Mouse (Mus musculus): ENCODE results near the gene Col24a1. TPM values are rescaled to one million over a fixed set of nuclear protein-coding genes. Genes with fewer than 3 reads are reported as not detected.

The Col24a1 gene
- polyA plus RNA-seq (2015; fragmentation: Nextera tagmentation; extraction: Ambion mirVana) = 0.91 and 1.3 TPM in 2 replicates

GRCm38 (mm10) chr3:145292337-145293134 lies at the start of gene Col24a1:
Gene Col24a1 (plus strand): TSS chr3:145292472.
- Histone ChIP-seq H3K9me3 (no peaks in the 10 kb centered on the region), H3K27me3 (replicated peaks) (peaks cover 10% of the 10 kb centered on the region), H3K36me3 (no peaks in the 10 kb centered on the region), H3K9ac (peak within 1 kb of the TSS; percentile 69), H3K4me1 (peaks cover 21% of the 10 kb centered on the region), H3K4me3 (peak within 1 kb of the TSS; percentile 56), H3K4me2 (peak within 1 kb of the TSS; percentile 94), H3K27ac (replicated peaks) (no peak within 1 kb of the TSS)
- WGBS = under 1% methylated on average over 22 of the region's 22 CpGs
- ATAC-seq (ENCODE audit: extremely low read depth, insufficient number of reproducible peaks, low FRiP score, low TSS enrichment) = no peak

- Histone ChIP-seq H3K4me1 (no peaks in the 10 kb centered on the region), H3K27ac (replicated peaks) (no peak overlapping the region), H3K36me3 (no peaks in the 10 kb centered on the region), H3K27me3 (replicated peaks) (no peaks in the 10 kb centered on the region), H3K4me2 (no peak overlapping the region), H3K4me3 (no peak overlapping the region), H3K9me3 (no peaks in the 10 kb centered on the region), H3K9ac (no peak overlapping the region)
- no peak for ATAC-seq (ENCODE audit: extremely low read depth, insufficient number of reproducible peaks, low FRiP score, low TSS enrichment)
- WGBS = 75% methylated on average over 2 of the region's 2 CpGs
Observed at GRCm38 (mm10) chr3:145248040-145248439, 44.2 kb upstream of the Col24a1 start.

- Histone ChIP-seq H3K9me3 (no peaks in the 10 kb centered on the region), H3K4me2 (no peak overlapping the region), H3K27me3 (replicated peaks) (no peaks in the 10 kb centered on the region), H3K36me3 (no peaks in the 10 kb centered on the region), H3K9ac (no peak overlapping the region), H3K27ac (replicated peaks) (no peak overlapping the region), H3K4me1 (no peaks in the 10 kb centered on the region), H3K4me3 (no peak overlapping the region)
- ATAC-seq (ENCODE audit: extremely low read depth, insufficient number of reproducible peaks, low FRiP score, low TSS enrichment) = no peak
- 73% methylated on average over 5 of the region's 5 CpGs for WGBS
Observed at GRCm38 (mm10) chr3:145253066-145253465, 39.2 kb upstream of the Col24a1 start.

- H3K9ac ChIP-seq = no peak overlapping the region
- H3K9me3 ChIP-seq = no peaks in the 10 kb centered on the region
- H3K27me3 ChIP-seq (replicated peaks) = no peaks in the 10 kb centered on the region
- WGBS = 56% methylated on average over 3 of the region's 3 CpGs
- no peak overlapping the region for H3K4me2 ChIP-seq
- no peaks in the 10 kb centered on the region for H3K36me3 ChIP-seq
- H3K4me3 ChIP-seq = no peak overlapping the region
- no peaks in the 10 kb centered on the region for H3K4me1 ChIP-seq
- no peak for ATAC-seq (ENCODE audit: extremely low read depth, insufficient number of reproducible peaks, low FRiP score, low TSS enrichment)
- no peak overlapping the region for H3K27ac ChIP-seq (replicated peaks)
Observed at GRCm38 (mm10) chr3:145254764-145255396, 37.4 kb upstream of the Col24a1 start.

- no peaks in the 10 kb centered on the region for H3K36me3 ChIP-seq
- H3K4me3 ChIP-seq = no peak overlapping the region
- no peaks in the 10 kb centered on the region for H3K4me1 ChIP-seq
- no peak overlapping the region for H3K27ac ChIP-seq (replicated peaks)
- ATAC-seq (ENCODE audit: extremely low read depth, insufficient number of reproducible peaks, low FRiP score, low TSS enrichment) = no peak
- 77% methylated on average over 7 of the region's 7 CpGs for WGBS
- H3K9me3 ChIP-seq = no peaks in the 10 kb centered on the region
- no peak overlapping the region for H3K4me2 ChIP-seq
- H3K27me3 ChIP-seq (replicated peaks) = no peaks in the 10 kb centered on the region
- no peak overlapping the region for H3K9ac ChIP-seq
Observed at GRCm38 (mm10) chr3:145256647-145257046, 35.6 kb upstream of the Col24a1 start.

- WGBS = 53% methylated on average over 6 of the region's 6 CpGs
- ATAC-seq (ENCODE audit: extremely low read depth, insufficient number of reproducible peaks, low FRiP score, low TSS enrichment) = no peak
Observed at GRCm38 (mm10) chr3:145259678-145260077, 32.6 kb upstream of the Col24a1 start.

GRCm38 (mm10) chr3:145263131-145263530 lies 29.1 kb upstream of the Col24a1 start:
- no peaks in the 10 kb centered on the region for H3K36me3 ChIP-seq
- 56% methylated on average over 4 of the region's 4 CpGs for WGBS
- H3K4me1 ChIP-seq = no peaks in the 10 kb centered on the region
- no peak overlapping the region for H3K27ac ChIP-seq (replicated peaks)
- H3K9me3 ChIP-seq = no peaks in the 10 kb centered on the region
- H3K4me3 ChIP-seq = no peak overlapping the region
- H3K4me2 ChIP-seq = no peak overlapping the region
- no peak for ATAC-seq (ENCODE audit: extremely low read depth, insufficient number of reproducible peaks, low FRiP score, low TSS enrichment)
- no peaks in the 10 kb centered on the region for H3K27me3 ChIP-seq (replicated peaks)
- H3K9ac ChIP-seq = no peak overlapping the region

More at GRCm38 (mm10) chr3:145259678-145260077, 32.6 kb upstream of the Col24a1 start:
- H3K4me3 ChIP-seq = no peak overlapping the region
- no peaks in the 10 kb centered on the region for H3K36me3 ChIP-seq
- H3K4me1 ChIP-seq = no peaks in the 10 kb centered on the region
- no peaks in the 10 kb centered on the region for H3K27me3 ChIP-seq (replicated peaks)
- no peak overlapping the region; the same call in 1 of the 2 replicates for H3K27ac ChIP-seq (replicated peaks)
- no peak overlapping the region for H3K4me2 ChIP-seq
- H3K9ac ChIP-seq = no peak overlapping the region
- H3K9me3 ChIP-seq = no peaks in the 10 kb centered on the region

GRCm38 (mm10) chr3:145268066-145268465 lies 24.2 kb upstream of the Col24a1 start:
- no peak overlapping the region for H3K4me3 ChIP-seq
- no peak overlapping the region for H3K9ac ChIP-seq
- no peak for ATAC-seq (ENCODE audit: extremely low read depth, insufficient number of reproducible peaks, low FRiP score, low TSS enrichment)
- H3K27ac ChIP-seq (replicated peaks) = no peak overlapping the region
- no peaks in the 10 kb centered on the region for H3K36me3 ChIP-seq
- H3K4me2 ChIP-seq = no peak overlapping the region
- H3K4me1 ChIP-seq = no peaks in the 10 kb centered on the region
- H3K27me3 ChIP-seq (replicated peaks) = no peaks in the 10 kb centered on the region
- no peaks in the 10 kb centered on the region for H3K9me3 ChIP-seq
- WGBS = 76% methylated on average over 7 of the region's 7 CpGs

- Histone ChIP-seq H3K4me2 (no peak overlapping the region), H3K9ac (no peak overlapping the region), H3K27ac (replicated peaks) (no peak overlapping the region), H3K4me3 (no peak overlapping the region), H3K36me3 (no peaks in the 10 kb centered on the region), H3K4me1 (no peaks in the 10 kb centered on the region), H3K27me3 (replicated peaks) (no peaks in the 10 kb centered on the region), H3K9me3 (no peaks in the 10 kb centered on the region)
- 59% methylated on average over 6 of the region's 6 CpGs for WGBS
- ATAC-seq (ENCODE audit: extremely low read depth, insufficient number of reproducible peaks, low FRiP score, low TSS enrichment) = no peak
Observed at GRCm38 (mm10) chr3:145274191-145274590, 18.1 kb upstream of the Col24a1 start.

- H3K4me2 ChIP-seq = peak overlapping the region; percentile 94
- peaks cover 21% of the 10 kb centered on the region for H3K4me1 ChIP-seq
- peak; percentile 8; the same call in 1 of the 2 replicates for ATAC-seq (ENCODE audit: extremely low read depth, insufficient number of reproducible peaks, low FRiP score, low TSS enrichment)
- no peaks in the 10 kb centered on the region for H3K36me3 ChIP-seq
- H3K27me3 ChIP-seq (replicated peaks) = peaks cover 10% of the 10 kb centered on the region
- peak overlapping the region; percentile 56 for H3K4me3 ChIP-seq
- H3K27ac ChIP-seq (replicated peaks) = no peak overlapping the region
- under 1% methylated on average over 9 of the region's 9 CpGs for WGBS
- H3K9me3 ChIP-seq = no peaks in the 10 kb centered on the region
- H3K9ac ChIP-seq = peak overlapping the region; percentile 69
Observed at GRCm38 (mm10) chr3:145293207-145293606, 935 bp downstream of the Col24a1 start.

GRCm38 (mm10) chr3:145293623-145294307 lies 1.5 kb downstream of the Col24a1 start:
- H3K4me2 ChIP-seq = peak overlapping the region; percentile 94
- H3K27ac ChIP-seq (replicated peaks) = no peak overlapping the region
- 44% methylated on average over 12 of the region's 12 CpGs for WGBS
- peaks cover 21% of the 10 kb centered on the region for H3K4me1 ChIP-seq
- peak overlapping the region; percentile 69 for H3K9ac ChIP-seq
- ATAC-seq (ENCODE audit: extremely low read depth, insufficient number of reproducible peaks, low FRiP score, low TSS enrichment) = no peak
- H3K36me3 ChIP-seq = no peaks in the 10 kb centered on the region
- peak overlapping the region; percentile 56 for H3K4me3 ChIP-seq
- H3K9me3 ChIP-seq = no peaks in the 10 kb centered on the region
- H3K27me3 ChIP-seq (replicated peaks) = peaks cover 10% of the 10 kb centered on the region

Data from heart, embryonic 13.5 days (tissue).